Comparison of ENCODE assay signal across 8 mouse cellular contexts in genomic region chr6:134773961-134774360, GRCm38 (mm10). TPM values are rescaled to one million over a fixed set of nuclear protein-coding genes. Genes with fewer than 3 reads are reported as not detected.
DNase-seq lines count a peak whose midpoint lies in the region; ATAC-seq lines count a peak whose summit lies in the region.

No protein-coding gene starts in this region.

- ATAC-seq in heart, embryonic 13.5 days (ENCODE audit: extremely low read depth, insufficient number of reproducible peaks, low FRiP score, low TSS enrichment), result peak; percentile 70; the same call in 1 of the 2 replicates
- ATAC-seq in liver, embryonic 13.5 days (ENCODE audit: low read depth), result peak; percentile 97
- ATAC-seq in frontal cortex, adult (ENCODE audit: low TSS enrichment), result no peak
- ATAC-seq in activated CD4-positive, CD25-positive, alpha-beta regulatory T cell, adult 4 months, result no peak

- H3K4me3 ChIP-seq in heart, embryonic 13.5 days, result no peak overlapping the region
- H3K4me3 ChIP-seq in liver, embryonic 13.5 days (replicated peaks), result no peak overlapping the region

- peak overlapping the region; percentile 46 for H3K4me2 ChIP-seq in heart, embryonic 13.5 days
- peak overlapping the region; percentile 47 for H3K4me2 ChIP-seq in liver, embryonic 13.5 days

- H3K27me3 ChIP-seq in heart, embryonic 13.5 days (replicated peaks), result no peaks in the 10 kb centered on the region
- no peaks in the 10 kb centered on the region for H3K27me3 ChIP-seq in liver, embryonic 13.5 days

- no peaks in the 10 kb centered on the region for H3K9me3 ChIP-seq in heart, embryonic 13.5 days
- no peaks in the 10 kb centered on the region for H3K9me3 ChIP-seq in liver, embryonic 13.5 days (replicated peaks)

- WGBS in heart, embryonic 13.5 days, result 4% methylated on average over 3 of the region's 3 CpGs
- WGBS in liver, embryonic 13.5 days (ENCODE audit: insufficient replicate concordance), result 14% methylated on average over 3 of the region's 3 CpGs

- peak overlapping the region; percentile 44; the same call in 1 of the 2 replicates for H3K9ac ChIP-seq in heart, embryonic 13.5 days
- peak overlapping the region; percentile 39; the same call in 1 of the 2 replicates for H3K9ac ChIP-seq in liver, embryonic 13.5 days

- peaks cover 29% of the 10 kb centered on the region for H3K4me1 ChIP-seq in heart, embryonic 13.5 days
- H3K4me1 ChIP-seq in liver, embryonic 13.5 days (replicated peaks), result peaks cover 47% of the 10 kb centered on the region

- peak overlapping the region; percentile 85 for H3K27ac ChIP-seq in heart, embryonic 13.5 days (replicated peaks)
- H3K27ac ChIP-seq in liver, embryonic 13.5 days, result peak overlapping the region; percentile 88

- DNase-seq in embryo, embryonic 10 days (ENCODE audit: low spot score), result peak; percentile 20
- no peak for DNase-seq in embryo, embryonic 10.5 days (ENCODE audit: low spot score)
- peak; percentile 81 for DNase-seq in cerebellum, adult 9-10 months
- peak; percentile 72 for DNase-seq in liver, embryonic 13.5 days
- no peak for DNase-seq in right cerebral cortex, postnatal 10 days (ENCODE audit: low spot score in 2 of 2)

- peaks cover 7% of the 10 kb centered on the region; the same call in 1 of the 2 replicates for H3K36me3 ChIP-seq in heart, embryonic 13.5 days
- H3K36me3 ChIP-seq in liver, embryonic 13.5 days, result no peaks in the 10 kb centered on the region

RNA-seq across cellular contexts. Expression of gene Dusp16, which starts 18.5 kb away (rescaled TPM):
- 14.2 and 16.6 TPM in 2 replicates for polyA plus RNA-seq in heart, embryonic 13.5 days (2015; fragmentation: Nextera tagmentation; extraction: Ambion mirVana)
- 3.7 and 4.7 TPM in 2 replicates for polyA plus RNA-seq in liver, embryonic 13.5 days (2015; fragmentation: Nextera tagmentation; extraction: Ambion mirVana)
- 1 to 10 TPM; 1.9 to 2.2 TPM for polyA plus RNA-seq in activated CD4-positive, CD25-positive, alpha-beta regulatory T cell, adult 4 months (2017; shearing (Covaris generic))

RNA-seq across cellular contexts. Expression of gene Crebl2, which starts 56.0 kb away (rescaled TPM):
- 1.6 and 1.8 TPM in 2 replicates for polyA plus RNA-seq in heart, embryonic 13.5 days (2015; fragmentation: Nextera tagmentation; extraction: Ambion mirVana)
- polyA plus RNA-seq in liver, embryonic 13.5 days (2015; fragmentation: Nextera tagmentation; extraction: Ambion mirVana), result 1.3 TPM in 2 replicates
- polyA plus RNA-seq in activated CD4-positive, CD25-positive, alpha-beta regulatory T cell, adult 4 months (2017; shearing (Covaris generic)), result 10 to 100 TPM; 26.3 to 31.1 TPM

Comparison
In these comparisons a context has a peak if more than half of its experiments do, and no peak if none do; other contexts are left out.
1. DNase-seq: peak in embryo, embryonic 10 days (single experiment), cerebellum, adult 9-10 months (single experiment) and liver, embryonic 13.5 days (single experiment); none in embryo, embryonic 10.5 days (single experiment) and right cerebral cortex, postnatal 10 days (0 of 2).
2. ATAC-seq: peak in heart, embryonic 13.5 days (single experiment) and liver, embryonic 13.5 days (single experiment); none in frontal cortex, adult (single experiment) and activated CD4-positive, CD25-positive, alpha-beta regulatory T cell, adult 4 months (single experiment).